Mouse (Mus musculus) lung, adult 2 months (tissue): ENCODE measurements around the gene 1700016K19Rik.

ENCODE experiments used
- CTCF ChIP-seq: fragments of 200-500 bp; IDR thresholded peaks from 2 replicates; pipeline ENCODE4 v1.5.1; 2011; ENCODE audit warnings: mild to moderate bottlenecking, low read length, control low read depth; ENCODE audit not compliant: insufficient read depth
- POLR2A ChIP-seq: fragments of 200-500 bp; IDR thresholded peaks from 2 replicates; pipeline ENCODE4 v1.6.1; 2011; ENCODE audit warnings: low read depth, mild to moderate bottlenecking, control low read depth, low read length, borderline replicate concordance; ENCODE audit errors: extremely low read depth

DNA sequence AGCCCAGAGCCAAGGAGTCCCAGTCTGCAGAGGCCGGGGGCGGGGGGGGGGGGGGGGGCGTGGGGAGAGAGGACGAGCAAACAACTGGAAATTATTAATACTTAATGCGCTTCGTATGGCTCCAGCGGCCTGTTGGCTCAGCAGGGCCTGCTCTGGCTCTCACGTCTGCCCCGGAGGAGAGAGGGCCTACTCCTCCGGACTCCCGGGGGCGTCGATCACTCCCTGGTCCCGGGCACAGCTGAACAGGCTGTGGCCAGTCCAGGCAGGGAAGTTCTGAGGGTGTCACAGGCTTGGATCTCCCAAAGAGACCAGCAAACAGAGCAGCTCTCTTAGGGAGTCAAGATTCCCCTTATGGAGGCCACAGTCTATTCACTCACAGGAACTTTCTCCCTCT lies 28.4 kb downstream of the 1700016K19Rik start:
- TF ChIP-seq POLR2A (no peak), CTCF (no peak)
